Mouse (Mus musculus): ENCODE measurements around the gene Ikbke. TPM values are rescaled to one million over a fixed set of nuclear protein-coding genes. Genes with fewer than 3 reads are reported as not detected.

Gene Ikbke
- polyA plus RNA-seq, 1 experiment from 2014 or later: 3.9 TPM

DNA sequence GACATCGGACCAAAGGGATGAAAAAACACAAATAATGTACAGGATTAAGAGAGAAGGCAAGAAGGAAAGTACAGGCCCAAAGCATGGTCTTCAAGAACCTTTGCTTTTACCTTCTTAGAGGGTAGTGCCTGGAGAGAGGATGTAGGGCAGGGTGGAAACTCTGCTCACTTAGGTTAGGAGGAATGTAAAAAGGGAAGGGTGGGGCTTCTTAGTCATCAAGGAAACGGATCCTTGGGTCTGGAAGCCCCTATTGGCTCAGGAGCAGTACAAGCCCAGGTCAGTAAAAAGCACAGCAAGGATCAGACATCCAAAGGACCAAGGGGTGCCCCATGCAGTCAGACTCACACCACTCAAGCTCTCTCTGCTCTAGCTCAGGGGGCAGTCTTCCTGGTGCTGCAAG is 7.9 kb upstream of the Ikbke start:
- 67% methylated on average over 2 of the region's 2 CpGs for WGBS (ENCODE audit: insufficient replicate concordance)

DNA sequence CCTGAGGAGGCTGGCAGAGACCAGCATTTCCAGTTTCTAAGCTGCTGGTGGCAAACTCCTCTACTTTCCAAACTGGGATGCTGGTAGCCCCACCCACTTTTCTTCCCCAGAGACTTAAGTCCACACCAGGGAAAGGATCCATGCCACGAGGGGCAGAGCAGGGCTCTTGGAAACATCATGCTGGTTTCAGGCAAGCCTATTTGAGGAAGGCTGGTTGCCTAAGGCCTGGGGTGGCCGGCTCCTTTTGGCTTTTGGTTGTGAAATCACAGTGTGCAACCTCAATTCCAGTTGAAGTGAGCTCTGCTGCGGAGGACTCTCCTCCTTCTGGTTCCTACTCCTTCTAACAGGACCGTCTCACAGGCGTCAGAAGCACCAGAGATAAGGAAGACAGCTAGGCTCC is 7.4 kb upstream of the Ikbke start:
- DNase-seq (peak; percentile 46), ATAC-seq (peak; percentile 46; the same call in 1 of the 2 replicates)
- Histone ChIP-seq H3K36me3 (replicated peaks; ENCODE audit: insufficient read depth, low read length) (0 out of 2 replicates have a peak, but pooled peaks cover 3% of the 10 kb centered on the region), H3K27ac (ENCODE audit: low read depth) (0 out of 2 replicates have a peak overlapping the region, but pooled peaks have one; percentile 5), H3K9me3 (ENCODE audit: low read length) (no peaks in the 10 kb centered on the region), H3K9ac (replicated peaks) (no peak overlapping the region), H3K4me3 (ENCODE audit: low read depth, low read length) (no peak overlapping the region), H3K4me2 (ENCODE audit: low read depth, low read length) (no peak overlapping the region), H3K27me3 (ENCODE audit: insufficient read depth, low read length) (no peaks in the 10 kb centered on the region), H3K4me1 (ENCODE audit: insufficient read depth) (peaks cover 18% of the 10 kb centered on the region)
- TF ChIP-seq CTCF (IDR thresholded peaks at IDR 0.05; ENCODE audit: low read depth) (no peak), EP300 (IDR thresholded peaks at IDR 0.05; ENCODE audit: low read depth) (no peak)
- WGBS (ENCODE audit: insufficient replicate concordance): 41% methylated on average over 5 of the region's 5 CpGs

More for the DNA sequence above, 7.9 kb upstream of the Ikbke start:
- no peak overlapping the region for H3K4me3 ChIP-seq (ENCODE audit: low read depth, low read length)
- no peak for ATAC-seq
- no peaks in the 10 kb centered on the region for H3K27me3 ChIP-seq (ENCODE audit: insufficient read depth, low read length)
- TF ChIP-seq CTCF (IDR thresholded peaks at IDR 0.05; ENCODE audit: low read depth) (no peak), EP300 (IDR thresholded peaks at IDR 0.05; ENCODE audit: low read depth) (no peak)
- H3K4me1 ChIP-seq (ENCODE audit: insufficient read depth): peaks cover 17% of the 10 kb centered on the region
- H3K9ac ChIP-seq (replicated peaks): no peak overlapping the region
- no peak for DNase-seq
- peak overlapping the region; percentile 22; the same call in 1 of the 2 replicates for H3K27ac ChIP-seq (ENCODE audit: low read depth)
- no peaks in the 10 kb centered on the region for H3K9me3 ChIP-seq (ENCODE audit: low read length)
- peaks cover 3% of the 10 kb centered on the region; the same call in 1 of the 2 replicates for H3K36me3 ChIP-seq (replicated peaks; ENCODE audit: insufficient read depth, low read length)
- no peak overlapping the region for H3K4me2 ChIP-seq (ENCODE audit: low read depth, low read length)

DNA sequence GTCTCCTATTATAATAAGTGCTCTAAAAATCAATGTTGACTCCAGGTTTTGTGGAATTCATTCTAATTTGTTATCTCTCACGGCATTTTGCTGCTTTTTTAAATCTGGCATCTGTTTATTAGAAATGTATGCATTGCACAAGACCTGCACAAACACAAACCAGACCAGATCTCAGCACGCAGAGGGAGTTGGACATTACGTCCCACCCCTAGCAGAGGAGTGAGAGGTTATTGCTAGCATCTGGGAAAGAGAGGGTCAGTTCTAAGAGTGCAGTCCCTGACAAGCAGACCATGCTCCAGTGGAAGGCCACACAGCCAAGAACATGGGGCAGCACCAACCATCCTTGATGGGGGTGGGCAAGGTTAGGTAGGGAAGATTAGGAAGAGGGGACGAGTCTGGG is 5.2 kb upstream of the Ikbke start:
- H3K27ac ChIP-seq (ENCODE audit: low read depth): no peak overlapping the region
- ATAC-seq (no peak), DNase-seq (no peak)
- no peak overlapping the region for H3K9ac ChIP-seq (replicated peaks)
- H3K4me1 ChIP-seq (ENCODE audit: insufficient read depth): peaks cover 28% of the 10 kb centered on the region
- H3K36me3 ChIP-seq (replicated peaks; ENCODE audit: insufficient read depth, low read length): no peaks in the 10 kb centered on the region
- TF ChIP-seq CTCF (IDR thresholded peaks at IDR 0.05; ENCODE audit: low read depth): no peak
- no peak for TF ChIP-seq EP300 (IDR thresholded peaks at IDR 0.05; ENCODE audit: low read depth)
- no peak overlapping the region for H3K4me3 ChIP-seq (ENCODE audit: low read depth, low read length)
- H3K4me2 ChIP-seq (ENCODE audit: low read depth, low read length): no peak overlapping the region
- no peaks in the 10 kb centered on the region for H3K27me3 ChIP-seq (ENCODE audit: insufficient read depth, low read length)
- WGBS (ENCODE audit: insufficient replicate concordance): 66% methylated on average over 4 of the region's 4 CpGs
- no peaks in the 10 kb centered on the region for H3K9me3 ChIP-seq (ENCODE audit: low read length)

DNA sequence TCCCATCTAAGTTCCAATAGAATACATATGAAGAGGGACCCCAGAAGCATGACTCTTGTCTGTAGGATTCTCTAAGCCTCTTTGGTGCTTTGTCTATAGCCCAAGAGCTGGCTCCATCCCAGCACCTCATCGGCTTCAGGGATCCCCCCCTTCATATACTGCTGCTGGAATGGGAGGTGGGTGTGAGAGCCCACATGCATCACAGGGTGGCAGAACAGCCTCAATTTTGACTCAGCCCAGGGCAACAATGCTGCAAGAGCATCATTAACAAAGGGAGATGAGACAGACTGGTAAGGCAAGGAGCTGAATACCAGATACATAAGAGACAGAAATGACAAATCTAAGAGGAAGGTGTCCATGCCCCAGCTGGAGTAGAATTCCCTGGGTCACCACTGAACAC is 4.8 kb upstream of the Ikbke start:
- H3K36me3 ChIP-seq (replicated peaks; ENCODE audit: insufficient read depth, low read length): no peaks in the 10 kb centered on the region
- peaks cover 33% of the 10 kb centered on the region for H3K4me1 ChIP-seq (ENCODE audit: insufficient read depth)
- H3K27ac ChIP-seq (ENCODE audit: low read depth): no peak overlapping the region
- DNase-seq (no peak), ATAC-seq (no peak)
- no peak for TF ChIP-seq CTCF (IDR thresholded peaks at IDR 0.05; ENCODE audit: low read depth)
- TF ChIP-seq EP300 (IDR thresholded peaks at IDR 0.05; ENCODE audit: low read depth): no peak
- H3K4me2 ChIP-seq (ENCODE audit: low read depth, low read length): no peak overlapping the region
- no peak overlapping the region for H3K4me3 ChIP-seq (ENCODE audit: low read depth, low read length)
- WGBS (ENCODE audit: insufficient replicate concordance): 74% methylated on average over 1 of the region's 1 CpGs
- H3K9ac ChIP-seq (replicated peaks): no peak overlapping the region
- no peaks in the 10 kb centered on the region for H3K27me3 ChIP-seq (ENCODE audit: insufficient read depth, low read length)
- H3K9me3 ChIP-seq (ENCODE audit: low read length): no peaks in the 10 kb centered on the region

DNA sequence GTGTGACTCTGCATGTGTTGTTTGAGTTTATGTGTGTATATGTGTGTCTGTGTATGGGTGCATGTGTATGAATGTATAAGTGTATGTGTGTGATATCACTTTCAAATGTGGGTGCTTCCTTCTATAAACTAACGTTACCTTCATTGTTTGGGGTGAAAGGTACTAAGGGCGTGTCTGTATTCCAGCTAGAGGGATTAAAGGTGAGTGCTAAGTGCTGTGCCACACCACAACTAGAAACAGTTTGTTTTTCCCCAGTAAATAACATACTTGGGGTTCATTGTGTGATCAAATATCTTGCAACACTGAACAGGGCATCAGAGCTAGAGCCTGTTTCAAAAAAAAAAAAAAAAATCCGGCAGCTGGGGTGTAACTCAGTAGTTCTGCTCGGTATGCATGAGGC is 2.3 kb upstream of the Ikbke start:
- 51% methylated on average over 4 of the region's 4 CpGs for WGBS (ENCODE audit: insufficient replicate concordance)
- Histone ChIP-seq H3K4me1 (ENCODE audit: insufficient read depth) (peaks cover 33% of the 10 kb centered on the region), H3K27ac (ENCODE audit: low read depth) (peak overlapping the region; percentile 22; the same call in 1 of the 2 replicates), H3K36me3 (replicated peaks; ENCODE audit: insufficient read depth, low read length) (no peaks in the 10 kb centered on the region), H3K9me3 (ENCODE audit: low read length) (no peaks in the 10 kb centered on the region), H3K4me3 (ENCODE audit: low read depth, low read length) (no peak overlapping the region), H3K27me3 (ENCODE audit: insufficient read depth, low read length) (no peaks in the 10 kb centered on the region), H3K4me2 (ENCODE audit: low read depth, low read length) (no peak overlapping the region), H3K9ac (replicated peaks) (no peak overlapping the region; the same call in 1 of the 2 replicates)
- ATAC-seq: peak; percentile 62
- DNase-seq: no peak
- TF ChIP-seq CTCF (IDR thresholded peaks at IDR 0.05; ENCODE audit: low read depth): no peak
- TF ChIP-seq EP300 (IDR thresholded peaks at IDR 0.05; ENCODE audit: low read depth): no peak

DNA sequence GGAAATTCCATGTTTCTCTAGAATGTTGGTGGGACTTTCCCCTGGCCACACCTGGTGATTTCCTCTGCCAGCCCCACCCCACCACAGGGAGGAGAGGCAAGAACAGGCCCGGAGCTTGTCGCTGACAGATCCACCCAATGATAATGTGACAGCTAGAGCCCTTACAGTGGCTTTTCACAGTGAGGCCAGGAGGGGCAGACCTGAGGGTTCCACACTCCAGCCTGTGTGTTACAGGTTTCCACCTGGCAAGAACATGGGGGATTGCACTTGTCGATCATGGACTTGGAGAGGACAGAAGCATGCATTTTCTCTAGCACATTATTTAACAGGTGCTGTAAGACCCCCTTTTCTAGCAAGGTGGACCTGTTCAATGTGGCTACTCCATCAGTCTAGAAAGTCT is 874 bp upstream of the Ikbke start:
- ATAC-seq (0 out of 2 replicates have a peak, but pooled peaks have one; percentile 8), DNase-seq (no peak)
- Histone ChIP-seq H3K27me3 (ENCODE audit: insufficient read depth, low read length) (no peaks in the 10 kb centered on the region), H3K36me3 (replicated peaks; ENCODE audit: insufficient read depth, low read length) (no peaks in the 10 kb centered on the region), H3K4me1 (ENCODE audit: insufficient read depth) (peaks cover 35% of the 10 kb centered on the region), H3K4me2 (ENCODE audit: low read depth, low read length) (no peak overlapping the region), H3K9ac (replicated peaks) (no peak overlapping the region), H3K4me3 (ENCODE audit: low read depth, low read length) (no peak overlapping the region), H3K27ac (ENCODE audit: low read depth) (no peak overlapping the region), H3K9me3 (ENCODE audit: low read length) (no peaks in the 10 kb centered on the region)
- WGBS (ENCODE audit: insufficient replicate concordance): 46% methylated on average over 3 of the region's 3 CpGs
- TF ChIP-seq CTCF (IDR thresholded peaks at IDR 0.05; ENCODE audit: low read depth): peak; percentile 16; the same call in 1 of the 2 replicates
- TF ChIP-seq EP300 (IDR thresholded peaks at IDR 0.05; ENCODE audit: low read depth): no peak
